Mouse (Mus musculus) testis, adult 2 months (tissue): ENCODE measurements at regions not wholly inside any gene's neighbourhood (a gene's known extent, or its start where the extent isn't known, plus 50 kb on each side); places are given as distances from the start of the nearest gene placed in this dataset.

Experiments
- CTCF ChIP-seq: fragments of 200-500 bp; IDR thresholded peaks from 2 replicates; pipeline ENCODE4 v1.5.1; 2012; ENCODE audit warnings: low read depth, mild to moderate bottlenecking, inconsistent platforms, low read length, moderate library complexity; ENCODE audit not compliant: control insufficient read depth, insufficient read depth, insufficient replicate concordance
- POLR2A ChIP-seq: fragments of 200-500 bp; IDR thresholded peaks from 2 replicates; pipeline ENCODE4 v1.6.1; 2012; ENCODE audit warnings: low read depth, mild to moderate bottlenecking, inconsistent platforms, low read length, moderate library complexity; ENCODE audit not compliant: control insufficient read depth

DNA sequence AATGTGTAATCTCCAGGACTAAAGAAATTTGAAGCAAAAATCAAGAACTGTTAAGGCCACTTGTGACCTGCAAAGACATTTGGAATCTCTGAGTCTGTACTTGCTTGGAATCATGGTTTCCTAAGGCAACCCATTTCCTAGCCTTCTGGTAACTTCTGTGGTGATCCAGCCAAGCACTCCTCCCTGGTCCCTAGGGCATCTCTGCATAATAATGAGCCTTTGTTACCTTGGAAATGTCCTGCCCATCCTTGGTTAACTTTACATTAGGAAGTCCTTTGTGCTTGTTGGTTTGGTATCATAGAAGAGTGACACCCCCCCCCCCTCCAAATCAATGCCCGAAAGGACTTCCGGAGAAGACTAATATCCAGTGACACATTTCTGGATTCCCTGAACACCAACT lies 496.6 kb upstream of the Gm19410 start:
- TF ChIP-seq POLR2A (no peak), CTCF (no peak)
